Mouse (Mus musculus): Measurements from ENCODE around the gene Otub2. TPM values are rescaled to one million over a fixed set of nuclear protein-coding genes. Genes with fewer than 3 reads are reported as not detected.

Otub2 gene
- 0.62 and 0.68 TPM in 2 replicates for polyA plus RNA-seq (2012)

DNA sequence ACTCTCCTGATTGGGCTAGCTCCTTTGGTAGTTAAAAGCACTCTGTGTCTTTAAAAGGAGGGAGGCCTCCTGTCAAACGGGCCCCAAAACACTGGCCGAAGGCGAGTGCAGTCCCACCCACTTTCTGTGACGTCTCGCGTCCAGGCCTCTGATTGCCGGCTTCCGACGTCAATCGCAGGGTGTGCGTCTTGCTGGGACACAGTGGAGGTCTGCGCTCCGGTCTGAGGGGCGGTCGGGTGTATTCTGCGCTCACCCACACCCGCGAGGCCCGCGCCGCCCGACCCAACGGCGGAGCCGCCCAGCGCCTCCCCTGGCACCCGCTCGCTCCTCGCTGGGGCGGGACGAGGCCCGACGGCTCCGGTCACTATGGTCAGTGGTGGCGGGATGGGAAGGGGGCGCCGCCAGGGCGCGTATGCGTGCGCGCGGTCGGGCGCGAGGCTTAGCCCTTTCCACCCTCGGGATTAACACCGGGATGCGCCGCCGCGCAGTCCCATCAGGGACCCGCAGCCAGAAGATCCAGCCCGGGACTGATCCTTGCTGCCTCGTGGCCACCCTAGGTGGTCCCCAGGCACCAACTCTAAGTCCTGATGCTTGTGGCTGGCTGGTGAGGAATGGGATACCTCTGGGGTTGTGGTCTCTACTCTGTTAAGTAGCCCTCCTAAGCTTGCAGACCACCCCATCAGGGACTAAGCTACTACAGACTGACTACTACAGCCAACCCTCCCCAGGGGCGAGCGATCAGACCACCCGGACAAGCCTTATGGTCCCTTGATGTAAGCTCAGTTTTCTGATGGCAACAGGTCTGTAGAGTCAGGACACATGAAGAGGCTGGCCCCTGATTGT is at the start of gene Otub2:
Gene Otub2 (plus strand): TSS at position 178 of the 843 bp plus-strand sequence.

DNA sequence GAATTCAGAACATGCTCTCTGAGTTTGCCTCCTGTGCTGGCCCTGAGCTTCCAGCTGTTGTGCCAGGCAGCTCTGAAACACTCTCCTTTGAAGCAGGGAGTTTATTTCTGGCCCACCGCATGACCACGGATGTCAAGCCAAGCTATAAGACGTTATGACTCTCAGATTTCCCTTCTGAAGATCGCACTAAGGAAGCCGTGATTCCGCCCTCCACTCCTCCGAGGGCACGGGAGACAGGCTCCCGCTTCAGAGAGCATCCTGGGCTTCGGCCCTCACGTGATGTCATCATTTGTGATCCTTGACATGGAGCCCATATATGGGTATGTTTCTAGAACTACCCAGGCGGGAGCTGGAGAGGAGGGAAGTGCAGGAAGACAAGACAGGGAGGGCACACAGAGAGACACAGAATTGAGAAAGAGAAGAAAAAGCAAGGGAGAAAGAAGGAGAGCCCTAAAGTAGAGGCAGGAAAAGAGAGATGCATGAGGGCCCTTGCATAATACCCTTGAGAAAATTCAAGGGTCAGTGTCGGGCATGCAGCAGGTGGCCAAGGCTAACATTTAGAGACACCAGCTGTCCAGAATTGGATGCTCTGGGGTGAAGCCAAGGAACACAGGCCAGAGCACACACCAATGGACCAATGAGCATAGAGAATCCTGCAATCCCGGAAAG is 32.6 kb upstream of the Otub2 start, which contains the start of gene Asb2:
Gene Asb2 (minus strand): TSS at position 256 of the 669 bp plus-strand sequence.

DNA sequence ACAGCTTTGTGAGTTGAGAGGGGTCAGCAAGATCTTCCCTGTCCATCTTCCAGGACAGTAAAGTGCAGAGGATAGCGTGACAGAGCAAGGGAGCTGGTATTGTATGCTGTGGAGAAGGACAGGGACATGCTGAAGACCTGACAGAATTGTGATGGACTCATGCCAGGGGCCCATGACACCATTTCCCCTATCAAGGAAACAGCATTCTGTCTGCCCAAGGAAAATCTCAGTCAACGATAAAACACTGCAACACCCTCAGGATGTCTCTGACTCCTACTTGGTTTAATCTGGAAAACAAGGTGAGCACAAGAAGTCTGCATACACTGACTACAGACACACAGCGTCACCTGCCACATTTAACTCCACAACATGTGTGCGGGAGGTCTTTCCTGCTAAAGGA is 19.2 kb downstream of the Otub2 start, which contains the start of gene 9330161L09Rik:
Gene 9330161L09Rik (minus strand): TSS at position 101 of the 400 bp plus-strand sequence.

DNA sequence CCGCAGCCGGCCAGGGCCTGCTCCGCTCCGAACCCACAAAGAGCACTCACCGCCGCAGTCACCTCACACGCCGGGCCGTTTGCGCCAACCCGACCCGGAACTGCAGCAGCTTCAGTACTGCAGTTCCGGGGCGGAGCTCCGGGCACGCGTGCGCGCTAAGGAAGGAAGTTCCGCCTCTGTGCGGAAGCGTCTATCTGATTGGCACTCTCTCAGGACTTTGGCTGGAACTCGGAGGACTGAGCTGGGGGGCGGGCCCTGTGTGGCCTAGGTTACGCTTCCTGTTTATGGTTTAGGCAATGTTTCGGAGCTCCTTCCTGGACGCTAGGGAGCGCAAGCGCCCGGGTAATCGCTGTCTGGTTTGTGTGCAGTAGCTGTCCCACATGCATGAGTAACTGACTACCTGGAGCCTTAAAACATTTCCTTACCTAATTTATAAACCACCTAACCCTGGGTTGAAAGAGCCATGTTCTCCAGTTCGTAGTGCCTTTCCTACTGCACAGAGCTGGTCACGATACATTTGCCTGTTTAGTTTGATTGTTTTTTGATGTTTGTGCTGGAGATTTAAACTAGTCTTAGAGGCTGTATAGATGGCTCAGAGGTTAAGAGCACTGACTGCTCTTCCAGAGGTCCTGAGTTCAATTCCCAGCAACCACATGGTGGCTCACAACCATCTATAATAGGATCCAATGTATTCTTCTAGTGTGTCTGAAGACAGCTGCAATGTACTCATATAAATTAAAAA is 37.4 kb downstream of the Otub2 start, which contains the start of gene Ddx24:
Gene Ddx24 (minus strand): TSS at position 102 of the 742 bp plus-strand sequence.

DNA sequence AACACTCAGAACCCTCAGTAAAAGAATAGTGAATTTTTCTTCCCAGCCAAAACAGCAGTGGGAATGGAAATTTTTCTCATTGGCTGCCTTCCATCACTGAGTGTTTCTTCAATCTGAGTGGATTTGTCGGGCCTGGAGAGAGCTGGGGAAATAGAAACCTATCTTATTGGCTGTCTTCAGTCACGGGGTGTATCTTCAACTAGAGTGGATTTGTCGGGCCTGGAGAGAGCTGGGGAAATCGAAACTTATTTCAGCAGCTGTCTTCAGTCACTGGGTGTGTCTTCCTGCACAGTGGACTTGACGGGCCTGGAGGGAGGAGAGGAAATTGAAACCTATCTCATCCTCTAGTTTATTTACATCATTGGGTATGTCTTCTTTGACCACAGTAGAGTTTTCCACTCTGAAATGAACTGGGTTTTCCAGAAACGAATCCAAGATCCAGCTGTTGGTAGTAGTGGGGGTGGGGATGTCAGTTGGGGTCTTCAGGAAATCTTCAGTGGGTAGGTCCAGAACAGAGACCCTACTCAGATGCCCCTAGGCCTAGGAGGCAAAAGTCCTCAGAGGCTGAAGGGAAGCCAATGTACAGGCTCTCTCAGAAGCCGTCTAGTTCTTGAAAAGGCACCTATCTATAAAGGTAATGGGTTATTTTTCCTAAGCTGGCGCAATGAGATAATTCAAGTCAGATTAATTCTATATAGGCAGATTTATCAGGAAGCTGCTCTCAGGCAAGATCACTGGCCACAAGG is 45.7 kb downstream of the Otub2 start, which contains the start of gene Ifi27:
Gene Ifi27 (plus strand): TSS at position 226 of the 746 bp plus-strand sequence.

DNA sequence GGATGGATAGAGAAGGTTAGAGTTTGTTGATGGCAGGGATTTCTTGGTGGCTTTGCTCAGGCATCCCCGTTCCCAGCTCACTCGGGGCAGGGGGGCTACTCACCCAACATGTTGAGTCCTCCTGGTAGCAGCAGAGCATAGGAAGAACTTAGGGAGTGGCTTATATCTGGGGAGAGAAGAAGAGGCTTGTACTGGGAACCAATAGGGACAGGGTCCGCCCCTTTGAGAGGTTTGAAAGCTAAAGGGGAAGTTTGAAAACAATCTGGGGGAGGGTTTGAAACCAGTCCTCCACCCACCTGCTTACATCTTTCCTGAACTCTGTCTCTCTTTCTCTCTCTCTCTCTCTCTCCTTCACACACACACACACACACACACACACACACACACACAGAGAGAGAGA is 55.0 kb downstream of the Otub2 start, which contains the start of gene Ifi27l2a:
Gene Ifi27l2a (minus strand): TSS at position 157 of the 400 bp plus-strand sequence.

Other genes starting within 250 kb of the Otub2 start
- gene Prima1, start 146.5 kb upstream of the Otub2 start, polyA plus RNA-seq (2012) = not detected in 2 replicates
- gene Fam181a, start 77.7 kb upstream of the Otub2 start, polyA plus RNA-seq (2012) = 0.08 TPM in 1 of 2 replicates, not detected in the other
- gene Asb2, start 32.7 kb upstream of the Otub2 start, polyA plus RNA-seq (2012) = 0.80 and 1.3 TPM in 2 replicates
- 0.07 and 0.24 TPM in 2 replicates for gene 9330161L09Rik, start 19.1 kb downstream of the Otub2 start, polyA plus RNA-seq (2012)
- gene Ddx24, start 37.1 kb downstream of the Otub2 start, polyA plus RNA-seq (2012) = 25.5 and 33.1 TPM in 2 replicates
- 6.6 and 7.1 TPM in 2 replicates for gene Ifi27, start 45.5 kb downstream of the Otub2 start, polyA plus RNA-seq (2012)
- 8.9 and 15.6 TPM in 2 replicates for gene Ifi27l2a, start 55.0 kb downstream of the Otub2 start, polyA plus RNA-seq (2012)
- not detected in 2 replicates for gene Ifi27l2b, start 68.5 kb downstream of the Otub2 start, polyA plus RNA-seq (2012)
- gene Ppp4r4, start 143.6 kb downstream of the Otub2 start, polyA plus RNA-seq (2012) = 0.02 and 0.10 TPM in 2 replicates
- gene Serpina10, start 242.8 kb downstream of the Otub2 start, polyA plus RNA-seq (2012) = not detected in 2 replicates